Mouse (Mus musculus) cerebellum, adult 2 months (tissue): ENCODE results near the gene Casz1. TPM values are rescaled to one million over a fixed set of nuclear protein-coding genes. Genes with fewer than 3 reads are reported as not detected.
A peak's percentile ranks its signal among the peaks of the same experiment; 100 is the strongest.

Experiments used
- DNase-seq, 2 experiments: peaks; one replicate each; pipeline ENCODE4 v3.0.0; 2021
- H3K27ac ChIP-seq: fragments of 200-500 bp; 2 replicates; pipeline ENCODE4 v1.5.1; 2012; ENCODE audit warnings: low read length, control low read depth, inconsistent platforms; ENCODE audit not compliant: insufficient read depth
- H3K27me3 ChIP-seq: fragments of 200-500 bp; 2 replicates; pipeline ENCODE4 v1.6.1; 2012; ENCODE audit warnings: inconsistent platforms, mild to moderate bottlenecking, low read length, moderate library complexity; ENCODE audit not compliant: control insufficient read depth, insufficient read depth
- H3K4me1 ChIP-seq: fragments of 200-500 bp; 2 replicates; pipeline ENCODE4 v1.6.1; 2011; ENCODE audit warnings: low read length; ENCODE audit not compliant: control insufficient read depth, insufficient read depth
- H3K4me3 ChIP-seq: fragments of 200-500 bp; replicated peaks from 2 replicates; pipeline ENCODE3; 2011; ENCODE audit warnings: mild to moderate bottlenecking, low read depth, low read length, control low read depth; ENCODE audit not compliant: insufficient read depth
- CTCF ChIP-seq: fragments of 200-500 bp; IDR thresholded peaks from 2 replicates; pipeline ENCODE4 v1.5.1; 2011; ENCODE audit warnings: low read depth, mild to moderate bottlenecking, control low read depth, low read length, moderate library complexity, borderline replicate concordance; ENCODE audit not compliant: insufficient read depth
- POLR2A ChIP-seq: fragments of 200-500 bp; IDR thresholded peaks from 2 replicates; pipeline ENCODE4 v1.6.1; 2011; ENCODE audit warnings: low read length, control low read depth, borderline replicate concordance; ENCODE audit not compliant: insufficient read depth
- WGBS: fragments of 180-500 bp; shearing (Covaris S2); methylation state at CpG from one replicate; pipeline ENCODE4 v1.1.7; 2018; 5-methylcytosine and 5-hydroxymethylcytosine counted together
- polyA plus RNA-seq: library from polyadenylated mRNA; depleted of rRNA; stranded (reverse); fragments of >200 nt; gene quantifications from 2 replicates; pipeline ENCODE4 v1.2.3, GENCODE M21; 2012

The Casz1 gene
- polyA plus RNA-seq, 1 experiment, result 1.5 TPM

DNA sequence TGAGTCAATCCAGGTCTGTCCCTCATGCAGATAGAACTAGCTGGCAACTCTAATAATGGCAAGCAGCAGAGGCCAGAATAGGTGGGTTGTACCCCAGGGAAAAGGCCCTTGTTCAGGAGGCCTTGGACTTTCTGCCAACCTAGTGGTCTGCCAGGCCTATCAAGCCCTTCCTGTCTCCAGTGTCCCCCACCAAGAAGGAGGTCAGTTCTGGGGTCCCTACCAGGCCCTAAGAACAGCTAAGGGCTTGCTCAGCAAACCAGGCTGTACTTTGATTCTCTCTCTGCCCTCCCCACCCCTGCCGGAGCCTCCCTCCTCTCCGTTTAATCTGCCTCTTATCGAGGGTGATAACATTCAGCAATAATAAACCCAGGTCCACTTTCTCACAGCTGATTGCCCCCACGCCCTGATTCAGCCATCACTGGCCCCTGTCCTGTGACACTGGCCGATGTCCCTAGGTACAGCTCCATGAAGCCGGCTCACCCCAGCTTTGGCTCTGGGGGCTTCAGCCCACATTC lies 19.1 kb upstream of the Casz1 start:
- Histone ChIP-seq H3K27ac (no peak overlapping the region), H3K27me3 (no peaks in the 10 kb centered on the region), H3K4me1 (no peaks in the 10 kb centered on the region), H3K4me3 (no peak overlapping the region)
- TF ChIP-seq POLR2A, result no peak
- 88% methylated on average over 6 of the region's 6 CpGs for WGBS
- DNase-seq, result no peak

DNA sequence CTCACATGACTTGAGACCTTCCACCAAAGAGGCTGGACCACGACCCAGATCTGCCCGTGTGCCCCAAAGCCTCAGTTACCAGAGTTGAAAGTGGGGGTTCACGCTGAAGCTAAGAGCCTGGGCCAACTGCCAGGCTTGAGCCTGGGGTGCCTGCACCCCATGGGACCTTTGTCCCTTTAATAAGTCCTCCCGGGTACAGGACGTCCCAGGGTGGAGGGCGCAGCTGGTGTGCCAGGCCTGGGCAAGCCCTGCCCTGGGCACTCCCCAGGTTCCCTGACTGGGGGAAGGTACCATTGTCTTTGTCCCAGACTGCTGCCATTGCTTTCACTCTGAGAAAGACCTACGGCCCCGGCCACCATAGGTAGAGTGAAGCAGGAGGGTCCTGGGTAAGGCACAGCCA lies 18.2 kb upstream of the Casz1 start:
- no peak for TF ChIP-seq CTCF
- TF ChIP-seq POLR2A, result no peak
- Histone ChIP-seq H3K27ac (no peak overlapping the region), H3K4me1 (no peaks in the 10 kb centered on the region), H3K27me3 (no peaks in the 10 kb centered on the region), H3K4me3 (no peak overlapping the region)
- WGBS, result 58% methylated on average over 8 of the region's 8 CpGs
- no peak for DNase-seq

DNA sequence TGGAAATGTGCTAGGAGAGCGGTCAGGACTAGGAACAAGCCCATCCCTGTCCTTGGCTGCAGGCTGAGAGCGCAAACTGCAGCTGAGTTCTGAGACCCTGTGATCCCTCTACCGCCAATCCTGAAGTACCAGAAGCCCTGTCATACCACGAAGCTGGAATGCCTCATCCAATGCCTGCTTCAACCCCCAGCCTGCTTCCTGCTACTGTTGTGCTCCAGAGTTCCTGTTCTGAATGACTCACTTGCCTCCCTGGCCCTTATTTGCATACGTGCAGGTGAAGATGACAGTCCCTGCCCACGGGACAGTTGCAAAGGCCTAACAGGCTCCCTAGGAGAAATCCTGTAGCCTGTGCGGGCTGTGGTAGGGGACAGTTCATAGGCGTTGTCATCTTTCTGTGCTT lies 13.3 kb upstream of the Casz1 start:
- no peak overlapping the region for H3K27ac ChIP-seq
- H3K4me1 ChIP-seq, result no peaks in the 10 kb centered on the region
- DNase-seq, result no peak
- WGBS, result 86% methylated on average over 8 of the region's 8 CpGs
- TF ChIP-seq CTCF, result no peak
- no peak for TF ChIP-seq POLR2A
- no peaks in the 10 kb centered on the region for H3K27me3 ChIP-seq
- H3K4me3 ChIP-seq, result no peak overlapping the region

DNA sequence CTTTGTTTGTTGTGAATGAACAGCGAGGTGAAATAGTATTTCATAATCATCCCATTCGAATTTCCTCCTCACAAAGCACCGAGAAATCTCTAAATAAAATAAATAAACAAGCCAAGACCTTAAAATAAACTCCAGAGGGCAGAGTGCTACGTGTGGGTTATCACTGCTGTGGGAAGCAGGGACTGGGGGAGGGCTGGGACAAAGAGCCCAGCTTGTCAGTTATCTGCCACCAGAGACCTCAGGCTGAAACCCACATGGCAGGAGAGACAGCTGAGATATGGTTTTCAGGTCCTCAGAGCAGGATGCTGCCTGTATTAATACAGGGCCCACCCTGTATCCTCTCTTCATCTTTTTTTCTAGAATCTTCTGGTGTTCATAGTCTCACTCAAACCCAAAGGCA lies 9.2 kb upstream of the Casz1 start:
- no peak for TF ChIP-seq POLR2A
- no peak for TF ChIP-seq CTCF
- Histone ChIP-seq H3K4me3 (no peak overlapping the region), H3K4me1 (no peaks in the 10 kb centered on the region), H3K27me3 (no peaks in the 10 kb centered on the region), H3K27ac (no peak overlapping the region)
- no peak for DNase-seq
- 81% methylated on average over 4 of the region's 4 CpGs for WGBS

DNA sequence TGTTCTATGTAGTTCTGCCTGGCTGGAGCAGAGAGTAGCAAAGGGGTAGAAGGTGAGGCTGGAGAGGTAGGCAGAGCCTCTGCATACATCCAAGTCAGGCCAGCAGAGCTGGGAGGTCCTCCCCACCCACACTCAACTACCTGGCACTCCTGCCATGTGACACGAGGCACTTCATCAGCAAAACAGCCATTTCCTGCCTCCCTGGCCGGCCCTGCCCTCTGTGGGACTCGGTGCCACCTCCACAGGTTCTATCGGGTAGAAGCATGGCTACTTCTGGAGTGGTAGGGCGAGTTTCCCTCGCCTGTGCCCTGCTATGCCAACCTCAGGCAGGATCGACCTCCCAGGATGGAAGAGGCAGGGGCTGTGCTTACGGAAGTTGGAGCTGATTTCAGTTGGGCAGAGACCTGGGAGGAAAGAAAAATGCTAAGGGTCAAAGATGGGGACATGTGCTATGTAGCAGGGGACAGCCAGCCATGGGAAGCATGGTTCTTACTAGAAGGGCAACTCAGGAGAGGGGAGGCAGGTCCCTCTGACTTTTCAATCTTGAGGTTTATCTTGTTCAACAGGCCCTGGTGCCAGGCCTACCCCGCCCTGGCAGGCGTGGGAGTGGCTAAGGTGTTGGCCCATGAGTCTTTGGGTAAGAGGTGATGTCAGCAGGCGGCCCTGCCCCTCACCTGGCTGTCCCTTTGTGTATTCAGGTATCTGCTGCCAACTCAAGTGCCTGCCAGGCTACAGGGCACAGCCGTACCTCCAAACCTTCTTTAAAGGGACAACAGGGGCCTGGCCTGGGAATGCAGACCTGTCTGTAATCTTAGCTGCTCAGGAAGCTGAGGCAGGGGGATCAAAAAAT lies 6.5 kb upstream of the Casz1 start:
- no peak overlapping the region for H3K27ac ChIP-seq
- H3K27me3 ChIP-seq, result no peaks in the 10 kb centered on the region
- no peaks in the 10 kb centered on the region for H3K4me1 ChIP-seq
- H3K4me3 ChIP-seq, result no peak overlapping the region
- no peak for DNase-seq
- WGBS, result 83% methylated on average over 12 of the region's 12 CpGs
- TF ChIP-seq POLR2A, result no peak
- TF ChIP-seq CTCF, result no peak

DNA sequence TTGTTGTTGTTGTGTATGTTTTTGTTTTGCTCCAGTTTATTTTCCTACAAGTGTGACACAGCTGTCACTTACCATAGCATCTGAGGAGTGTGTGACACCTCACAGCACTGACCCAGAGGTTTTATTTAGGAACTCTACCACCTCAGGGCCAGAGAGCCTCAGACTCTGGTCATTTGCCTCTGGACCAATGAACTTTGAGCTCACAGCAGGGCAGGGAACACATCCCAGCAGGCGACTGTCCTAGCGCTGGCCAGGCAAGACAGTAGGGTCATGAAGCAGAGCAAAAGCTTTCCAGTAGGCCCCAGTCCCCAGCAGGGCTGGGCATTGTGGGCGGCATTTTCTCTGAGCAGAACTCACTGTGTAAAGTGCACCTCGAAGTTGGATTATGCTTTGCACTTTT lies 1.2 kb upstream of the Casz1 start:
- DNase-seq, result no peak
- Histone ChIP-seq H3K4me3 (no peak overlapping the region), H3K4me1 (no peaks in the 10 kb centered on the region; the same call in 1 of the 2 replicates), H3K27me3 (peaks cover 6% of the 10 kb centered on the region; the same call in 1 of the 2 replicates), H3K27ac (no peak overlapping the region)
- no peak for TF ChIP-seq CTCF
- no peak for TF ChIP-seq POLR2A
- 61% methylated on average over 4 of the region's 4 CpGs for WGBS

DNA sequence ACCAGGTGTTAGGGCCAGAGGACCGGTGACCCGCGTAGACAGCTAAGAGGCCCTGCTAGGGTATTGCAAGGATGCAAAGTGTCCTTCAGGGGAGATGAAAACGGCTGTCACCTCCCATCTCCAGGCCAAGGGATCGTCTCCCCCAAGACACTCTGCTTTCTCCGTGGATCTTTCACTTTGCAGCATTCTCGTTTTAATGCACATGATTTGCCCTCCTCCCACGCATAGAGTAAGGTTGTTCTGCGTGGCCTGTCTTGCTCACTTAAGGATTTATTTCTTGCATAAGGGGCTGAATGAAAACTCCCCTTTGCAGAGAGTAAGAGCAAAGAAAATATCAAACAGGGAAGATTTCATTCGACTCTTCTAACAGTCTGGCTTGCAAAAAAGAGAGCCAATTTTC lies 593 bp upstream of the Casz1 start:
- no peaks in the 10 kb centered on the region; the same call in 1 of the 2 replicates for H3K4me1 ChIP-seq
- no peak for DNase-seq
- 33% methylated on average over 10 of the region's 10 CpGs for WGBS
- TF ChIP-seq POLR2A, result no peak
- no peak overlapping the region for H3K4me3 ChIP-seq
- H3K27me3 ChIP-seq, result peaks cover 6% of the 10 kb centered on the region; the same call in 1 of the 2 replicates
- H3K27ac ChIP-seq, result no peak overlapping the region

DNA sequence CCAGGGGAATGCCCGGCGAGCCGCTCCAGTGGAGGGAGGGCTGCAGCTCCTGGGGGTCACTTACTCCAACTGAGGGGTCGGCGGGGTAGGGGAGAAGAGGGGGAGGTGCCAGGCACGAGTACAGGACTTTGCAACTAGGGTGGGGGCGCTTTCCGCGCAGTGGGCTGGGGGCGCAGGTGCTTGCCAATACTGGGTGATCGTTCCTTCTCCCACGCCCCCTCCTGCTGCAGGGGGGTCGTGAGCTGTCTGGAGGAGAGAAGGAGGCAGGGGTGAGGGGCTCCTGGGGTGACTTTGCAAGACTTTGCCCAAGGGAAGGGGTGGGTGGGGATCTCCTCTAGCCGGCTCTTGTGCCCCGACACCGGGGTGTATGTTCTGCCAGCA lies 541 bp downstream of the Casz1 start:
- peaks cover 6% of the 10 kb centered on the region; the same call in 1 of the 2 replicates for H3K27me3 ChIP-seq
- 1% methylated on average over 16 of the region's 16 CpGs for WGBS
- no peak for DNase-seq
- no peaks in the 10 kb centered on the region; the same call in 1 of the 2 replicates for H3K4me1 ChIP-seq
- no peak for TF ChIP-seq CTCF
- no peak for TF ChIP-seq POLR2A
- H3K4me3 ChIP-seq, result peak overlapping the region; percentile 50
- no peak overlapping the region for H3K27ac ChIP-seq
